Mouse (Mus musculus): Measurements from ENCODE around the gene Ptp4a2.
A peak's percentile ranks its signal among the peaks of the same experiment; 100 is the strongest.
"Not testable (repeated sequence)": the region's sequence is repeated elsewhere in the genome, so short reads cannot be mapped to it uniquely, and the experiment has no call there.

Ptp4a2 gene

DNA sequence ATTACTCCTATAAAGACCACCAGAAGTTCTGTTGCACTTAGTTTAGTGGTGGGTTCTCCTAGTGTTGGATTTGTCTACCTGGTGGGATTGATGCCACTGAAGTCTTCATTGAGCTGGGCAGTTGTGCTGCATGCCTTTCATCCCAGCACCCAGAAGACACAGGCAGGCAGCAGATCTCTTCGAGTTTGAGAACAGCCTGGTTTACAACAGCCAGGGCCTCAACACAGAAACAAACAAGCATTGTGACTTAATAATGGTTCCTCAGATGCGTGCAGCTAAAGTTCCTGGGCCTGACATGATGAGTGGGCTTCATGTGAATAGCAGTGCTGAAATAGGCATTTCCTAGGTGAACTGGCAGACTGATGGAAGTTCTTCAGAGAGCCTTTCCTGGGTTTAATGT, 42.0 kb downstream of the Ptp4a2 start:
- DNase-seq (ENCODE audit: low spot score) = no peak

DNA sequence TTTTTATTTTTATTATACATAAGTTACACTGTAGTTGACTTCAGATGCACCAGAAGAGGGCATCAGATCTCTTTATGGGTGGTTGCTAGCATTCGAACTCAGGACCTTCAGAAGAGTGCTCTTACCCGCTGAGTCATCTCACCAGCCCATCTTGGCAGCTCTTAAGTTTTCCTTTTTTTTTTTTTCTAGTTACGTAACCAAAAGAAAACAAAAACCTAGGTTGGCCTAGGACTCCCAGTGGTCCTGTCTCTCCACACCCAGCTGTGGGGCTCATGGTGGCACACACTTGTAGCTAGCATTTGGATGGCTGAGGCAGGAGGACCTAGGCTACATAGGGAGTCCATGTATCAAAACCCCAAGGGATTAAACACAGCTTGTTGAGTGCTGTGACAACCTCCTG, 43.0 kb downstream of the Ptp4a2 start:
- DNase-seq (ENCODE audit: low spot score) = no peak

DNA sequence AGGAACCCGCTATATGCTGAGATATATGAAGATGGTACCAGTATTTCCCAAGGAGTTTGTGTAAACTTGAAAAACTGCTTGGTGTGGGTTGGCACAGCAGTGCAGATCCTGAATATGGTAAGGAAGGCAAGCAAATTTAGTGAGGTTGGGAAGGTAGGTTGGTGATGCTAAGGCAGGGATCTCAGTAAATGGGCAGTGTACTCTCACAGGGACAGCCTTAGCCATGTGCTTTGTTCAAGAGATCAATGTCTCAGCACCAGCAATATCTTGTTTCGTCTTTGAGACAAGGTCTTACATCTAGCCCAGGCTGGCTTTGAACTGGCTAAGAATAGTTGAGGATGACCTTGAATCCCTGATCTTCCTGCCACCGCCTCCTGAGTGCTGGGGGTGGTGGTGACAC, 43.6 kb downstream of the Ptp4a2 start:
- no peak for DNase-seq (ENCODE audit: low spot score)

DNA sequence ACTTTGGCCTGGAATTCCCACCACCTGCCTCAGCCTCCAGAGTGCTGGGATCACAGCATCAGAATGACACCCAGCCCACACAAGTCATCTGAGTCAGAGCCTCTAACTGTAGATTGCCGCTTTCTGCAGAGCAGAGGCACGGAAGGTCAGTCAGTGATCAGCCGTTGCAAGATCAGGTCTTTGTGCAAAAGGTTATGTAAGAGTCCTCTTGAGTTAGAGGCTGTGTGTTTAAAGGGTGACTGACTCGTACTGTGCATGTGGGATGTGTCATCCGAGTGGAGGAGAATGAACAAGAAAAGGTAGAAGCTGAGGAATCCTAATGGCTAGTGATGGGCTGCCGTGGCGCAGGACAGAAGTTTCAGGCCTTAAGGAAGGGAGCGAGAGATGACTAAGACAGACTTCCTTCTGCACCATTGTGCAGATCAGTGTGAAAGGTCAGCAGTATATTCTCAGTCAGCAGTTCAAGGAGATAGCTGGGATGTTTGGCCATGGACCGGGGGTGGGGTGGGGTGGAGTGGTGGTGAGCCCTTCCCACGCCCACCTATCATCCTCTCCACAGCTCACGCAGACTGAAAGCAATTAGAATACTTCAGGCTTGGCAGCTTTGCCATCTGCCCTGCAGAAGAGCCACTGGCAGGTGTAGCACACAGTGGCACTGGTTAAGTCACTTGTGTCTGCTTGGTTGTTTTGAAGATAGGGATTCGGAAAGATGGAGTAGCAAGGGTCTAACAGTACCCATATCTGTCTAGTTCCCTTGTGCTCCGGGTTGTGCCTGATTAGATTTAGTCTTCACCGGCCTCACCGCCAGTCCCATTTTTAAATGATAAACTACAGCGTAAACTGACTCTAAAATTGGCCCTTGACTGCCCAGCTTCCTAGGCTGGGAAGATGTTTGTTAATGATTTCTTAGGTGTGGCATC, 44.3 kb downstream of the Ptp4a2 start:
- no peak for DNase-seq (ENCODE audit: low spot score)

DNA sequence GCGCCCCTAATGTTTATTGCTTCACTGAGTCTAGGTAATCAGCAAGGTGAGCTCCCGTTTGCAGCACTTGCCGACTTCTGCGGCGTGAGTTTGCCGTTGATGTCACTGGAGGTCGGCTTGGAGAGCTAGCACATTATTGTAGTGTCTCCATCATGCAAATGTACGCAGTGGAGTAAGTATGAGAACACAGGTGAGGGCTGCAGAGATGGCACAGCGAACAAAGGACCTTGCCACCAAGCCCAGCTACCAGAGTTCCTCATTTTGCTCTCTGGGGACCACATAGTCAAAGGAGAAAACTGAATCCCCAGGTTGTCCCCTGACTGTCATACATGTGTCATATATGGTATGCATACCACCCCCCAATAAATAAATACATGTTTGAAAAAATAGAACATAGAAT, 49.4 kb downstream of the Ptp4a2 start:
- no peak for DNase-seq (ENCODE audit: low spot score)

DNA sequence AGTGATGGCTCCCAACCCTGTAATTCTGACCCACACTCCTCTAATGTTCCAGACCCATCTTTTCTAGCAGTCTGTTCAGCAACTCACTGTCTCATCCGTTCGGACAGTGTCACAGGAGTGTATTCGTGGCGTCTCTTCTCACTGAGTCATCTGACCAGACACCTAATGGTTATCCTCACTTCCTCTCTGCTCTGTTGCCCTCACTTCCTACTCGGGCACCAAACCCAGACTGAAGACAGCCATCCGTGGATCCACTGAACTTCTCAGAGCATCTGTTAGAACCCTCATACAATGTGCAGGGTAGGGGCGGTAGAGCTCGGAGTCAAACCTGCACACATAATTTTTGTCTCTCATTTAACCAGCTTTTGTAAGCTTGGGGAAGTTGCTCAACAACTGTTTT, 50.4 kb downstream of the Ptp4a2 start:
- no peak for DNase-seq (ENCODE audit: low spot score)

DNA sequence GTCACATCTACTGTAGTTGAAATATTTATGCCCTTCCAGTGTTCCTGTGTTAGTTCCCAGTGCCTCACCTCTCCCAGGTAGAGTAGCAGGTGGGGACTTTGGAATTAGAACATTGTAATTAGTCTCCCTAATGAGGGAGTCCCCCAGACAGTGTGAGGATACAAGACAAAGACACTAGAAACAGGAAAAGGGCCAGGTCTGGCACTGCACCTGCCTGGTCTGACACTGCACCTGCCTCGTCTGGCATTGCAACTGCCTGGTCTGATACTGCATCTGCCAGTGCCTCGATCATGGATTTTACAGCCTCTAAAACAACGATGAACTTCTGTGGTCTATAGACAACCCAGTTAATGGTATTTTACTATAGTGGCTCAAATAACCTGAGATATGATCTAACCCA, 51.3 kb downstream of the Ptp4a2 start:
- no peak for DNase-seq (ENCODE audit: low spot score)

DNA sequence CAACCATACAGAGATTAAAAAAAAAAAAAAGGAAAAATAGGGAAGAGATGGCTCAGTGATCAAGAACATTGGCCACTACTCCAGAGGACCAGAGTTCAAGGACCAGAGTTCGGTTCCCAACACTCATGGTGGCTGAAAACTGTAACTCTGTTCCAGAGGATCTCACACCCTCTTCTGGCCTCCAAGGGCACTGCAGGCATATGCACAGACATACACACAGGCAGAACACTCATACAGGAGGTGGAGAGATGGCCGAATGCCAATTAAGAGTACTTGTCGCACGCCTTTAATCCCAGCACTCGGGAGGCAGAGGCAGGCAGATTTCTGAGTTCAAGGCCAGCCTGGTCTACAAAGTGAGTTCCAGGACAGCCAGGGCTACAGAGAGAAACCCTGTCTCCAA, 55.2 kb downstream of the Ptp4a2 start:
- not testable (repeated sequence) for DNase-seq (ENCODE audit: low spot score)

DNA sequence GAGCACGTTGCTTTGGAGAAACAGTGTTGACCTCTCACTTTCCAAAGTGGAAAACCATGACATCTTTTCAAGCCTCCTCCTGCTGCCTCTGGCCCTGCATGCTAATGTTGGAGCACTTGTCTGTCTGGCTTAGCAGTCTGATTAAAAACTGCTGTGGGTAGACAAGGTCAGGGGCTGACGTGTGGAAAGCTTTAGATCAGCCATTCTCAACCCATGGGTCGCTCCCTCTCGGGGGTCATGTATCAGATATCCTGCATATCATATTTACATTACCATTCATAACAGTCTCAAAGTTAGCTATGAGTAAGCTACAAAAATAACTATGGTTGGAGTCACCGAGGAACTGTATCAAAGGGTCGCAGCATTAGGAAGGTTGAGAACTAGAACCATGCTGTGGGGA, 57.2 kb downstream of the Ptp4a2 start:
- DNase-seq (ENCODE audit: low spot score) = no peak

DNA sequence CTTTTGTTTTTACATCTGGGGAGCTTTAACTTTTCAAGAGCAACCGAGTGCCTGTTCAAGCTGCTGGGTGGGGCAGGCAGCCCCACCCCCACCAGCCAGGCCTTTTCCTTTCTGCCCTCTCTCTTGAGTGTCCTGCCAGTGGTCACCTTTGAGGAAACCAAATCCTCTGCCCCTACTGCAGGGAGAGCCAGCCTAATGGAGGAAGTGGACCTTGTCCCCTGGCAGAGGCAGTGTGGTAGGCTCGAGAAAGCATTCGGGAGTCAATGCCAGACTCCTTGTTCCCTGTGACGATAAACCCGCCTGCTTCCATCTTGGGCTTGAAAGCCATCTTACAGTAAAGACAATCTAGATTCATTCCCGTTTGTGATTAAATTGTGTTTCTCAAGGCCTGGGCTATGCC, 59.5 kb downstream of the Ptp4a2 start:
- no peak for DNase-seq (ENCODE audit: low spot score)

DNA sequence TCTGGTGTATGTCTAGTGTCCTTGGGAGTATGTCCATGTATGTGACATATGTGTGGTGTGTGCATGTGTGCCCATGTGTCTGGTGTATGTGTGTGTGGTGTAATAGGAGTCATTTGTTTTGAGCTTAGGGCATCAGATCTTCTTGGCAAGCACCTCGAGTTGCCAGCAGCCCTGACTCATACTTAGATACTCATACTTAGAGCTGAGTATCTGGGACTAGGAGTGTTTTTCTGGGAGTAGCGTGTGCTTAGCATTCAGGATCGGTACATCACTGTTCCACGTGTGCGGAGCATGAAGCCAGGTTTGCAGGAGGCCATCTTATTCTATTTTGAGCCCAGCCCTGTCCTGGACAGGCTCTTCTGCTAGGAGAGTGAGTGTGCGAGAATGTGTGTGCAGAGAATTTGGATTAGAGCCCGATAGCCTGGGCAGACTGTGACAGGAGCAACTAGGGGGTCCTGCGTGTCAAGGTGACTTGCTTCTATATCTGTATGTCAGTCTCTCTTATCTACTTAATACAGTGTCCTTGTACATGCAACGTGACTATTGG, 61.4 kb downstream of the Ptp4a2 start:
- DNase-seq (ENCODE audit: low spot score) = no peak

DNA sequence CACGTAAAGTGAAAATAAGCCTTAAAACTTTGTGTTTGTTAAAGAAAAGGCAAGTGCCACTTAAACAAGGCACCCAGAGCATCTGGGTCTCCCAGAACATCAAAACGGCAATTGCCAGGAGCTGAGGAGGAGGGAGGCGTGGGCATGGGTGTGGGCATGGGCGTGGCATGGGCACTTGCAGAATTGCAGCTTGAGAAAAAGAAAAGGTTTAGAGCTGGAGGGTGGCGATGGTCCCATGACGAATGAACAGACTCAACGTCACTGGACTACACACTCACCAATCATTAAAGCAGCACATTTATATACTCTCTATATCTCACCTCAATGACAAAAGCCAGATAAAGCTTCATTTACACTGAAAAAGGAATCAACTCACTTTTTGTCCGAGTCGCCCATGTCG, 63.8 kb downstream of the Ptp4a2 start:
- no peak for DNase-seq (ENCODE audit: low spot score)

DNA sequence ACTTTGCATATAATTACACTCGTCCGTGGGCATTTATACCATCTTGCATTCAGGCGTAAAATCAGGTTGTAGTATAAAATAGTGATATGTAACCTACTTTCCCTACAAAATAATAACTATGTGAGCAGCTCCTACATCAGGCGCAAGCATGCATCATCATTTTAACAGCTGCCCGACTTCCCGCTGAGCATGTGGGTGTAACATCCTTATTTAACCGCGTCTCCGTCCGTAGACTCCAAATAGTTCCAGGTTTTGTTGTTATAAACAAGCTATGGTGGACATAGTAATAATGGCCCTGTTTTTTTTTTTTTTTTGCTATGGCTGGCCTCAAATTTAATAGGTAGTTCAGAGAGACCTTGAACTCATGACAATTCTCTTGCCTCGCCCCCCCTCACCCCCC, 64.4 kb downstream of the Ptp4a2 start:
- no peak for DNase-seq (ENCODE audit: low spot score)

DNA sequence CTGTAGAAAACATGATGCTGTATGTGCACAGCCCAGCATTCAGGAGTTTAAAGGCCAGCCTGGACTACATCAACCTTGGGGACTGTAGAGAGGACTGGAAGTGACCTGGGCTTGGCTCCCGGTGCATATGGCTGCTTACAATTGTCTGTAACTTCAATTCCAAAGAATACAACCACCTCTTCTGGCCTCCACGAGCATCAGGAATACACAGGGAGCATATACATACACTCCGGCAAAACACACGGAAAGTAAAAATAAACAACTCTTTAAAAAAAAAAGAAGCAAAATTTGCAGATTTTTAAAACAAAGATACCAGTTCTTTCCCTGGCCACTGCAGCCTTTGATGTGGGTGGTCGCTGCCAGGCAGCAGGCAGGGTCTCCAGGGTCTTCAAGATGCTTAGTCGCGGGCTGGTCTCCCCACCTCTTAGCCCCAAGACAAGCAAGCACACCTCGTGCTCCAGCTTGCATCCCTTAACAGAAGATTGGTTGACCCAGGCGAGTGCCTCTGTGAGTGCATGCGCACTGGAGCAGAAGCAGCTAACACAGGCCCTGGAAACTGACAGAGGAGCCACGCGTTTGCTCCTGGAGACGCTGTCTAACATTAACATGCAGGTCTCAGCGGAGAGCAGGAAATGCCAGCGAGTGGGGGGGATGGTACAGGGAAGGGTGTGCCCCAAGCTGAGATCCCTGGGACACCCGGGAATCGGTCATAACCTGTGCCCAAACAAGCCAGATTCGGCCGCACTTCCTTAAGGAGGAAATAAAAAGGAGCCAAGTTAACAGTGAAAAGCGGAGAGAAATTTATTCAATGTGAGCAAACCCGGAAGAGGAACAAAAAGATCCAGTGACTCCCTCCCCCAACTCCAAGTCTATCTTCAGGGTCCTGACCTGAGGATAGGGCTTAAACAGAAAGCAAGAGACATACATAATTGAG, 66.1 kb downstream of the Ptp4a2 start:
- peak; percentile 56 for DNase-seq (ENCODE audit: low spot score)

DNA sequence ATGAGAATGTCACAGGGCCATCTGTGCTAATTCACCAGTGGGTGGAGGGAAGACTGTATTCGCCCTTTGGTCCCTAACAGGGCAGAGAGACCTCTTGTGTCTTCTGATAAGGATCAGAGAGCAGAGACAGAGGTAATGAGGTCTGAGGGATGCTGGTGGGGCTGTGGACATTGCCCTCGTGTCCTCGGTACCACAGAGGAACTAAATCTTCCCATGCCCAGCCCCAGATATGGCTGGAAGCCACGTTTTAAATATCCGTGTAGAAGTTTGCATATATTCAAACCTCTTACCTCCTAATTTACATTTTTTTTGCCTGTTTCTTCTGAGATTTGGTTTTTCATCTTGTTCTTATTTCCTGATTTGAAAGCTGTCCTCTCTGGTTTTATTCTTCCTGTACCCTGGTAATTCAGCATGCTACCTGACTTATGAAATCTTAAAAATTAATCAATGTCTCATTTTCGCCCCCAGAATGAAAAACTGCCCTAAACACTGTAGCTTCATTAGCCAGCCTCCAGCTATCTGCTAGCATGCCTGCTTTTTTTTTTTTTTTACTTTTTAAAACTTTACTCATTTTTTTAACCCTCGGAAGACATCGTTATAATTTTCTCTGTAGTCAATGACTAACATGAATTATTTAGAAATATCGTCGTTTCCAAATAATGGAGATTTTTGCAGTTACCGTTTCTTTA, 67.1 kb downstream of the Ptp4a2 start:
- no peak for DNase-seq (ENCODE audit: low spot score)

DNA sequence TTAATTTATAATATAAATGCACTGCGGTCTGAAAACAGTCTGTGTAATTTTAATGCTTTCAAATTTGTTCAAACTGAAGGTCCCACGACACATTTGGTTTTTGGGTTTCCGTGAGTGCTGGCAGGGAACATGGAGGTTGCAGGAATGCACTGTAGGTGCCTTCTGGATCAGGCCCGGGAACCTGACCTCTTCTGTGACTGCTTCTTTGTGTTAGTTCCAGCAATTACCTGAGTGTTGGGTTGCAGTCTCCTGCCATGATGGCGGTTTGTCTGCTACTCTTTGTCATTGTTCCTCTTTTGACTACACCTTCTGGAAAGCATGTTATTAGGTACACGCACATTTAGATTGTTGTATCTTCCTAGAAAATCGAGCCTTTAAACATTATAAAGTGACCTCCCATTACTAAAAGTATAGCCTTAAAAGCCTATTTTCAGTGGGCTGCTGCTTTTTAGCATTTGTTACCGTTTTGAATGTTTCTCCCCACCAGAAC, 67.7 kb downstream of the Ptp4a2 start:
- no peak for DNase-seq (ENCODE audit: low spot score)

DNA sequence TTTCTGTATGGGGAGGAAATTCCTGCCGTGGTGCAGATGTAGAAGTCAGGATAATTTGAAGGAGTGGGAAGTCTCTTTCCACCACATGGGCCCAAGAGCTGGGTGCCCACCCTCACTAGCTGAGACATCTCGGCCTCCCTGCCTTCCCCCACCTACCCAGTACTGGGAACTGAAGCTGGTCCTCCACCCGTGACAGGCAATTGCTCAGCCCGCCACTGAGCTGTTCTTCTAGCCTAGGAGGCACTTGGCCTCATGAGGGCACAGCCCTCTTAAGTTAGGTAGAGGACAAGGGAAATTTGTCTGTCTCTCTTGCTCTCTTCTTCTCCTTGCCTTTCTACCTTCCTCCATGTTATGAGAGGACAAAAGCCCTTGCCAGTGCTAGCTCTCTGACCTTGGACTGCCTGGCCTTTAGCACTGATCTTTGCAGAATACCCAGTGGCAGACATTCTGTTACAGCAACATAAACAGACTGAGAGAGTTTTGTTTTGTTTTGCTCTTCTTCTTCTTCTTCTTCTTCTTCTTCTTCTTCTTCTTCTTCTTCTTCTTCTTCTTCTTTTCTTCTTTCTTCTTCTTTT, 68.3 kb downstream of the Ptp4a2 start:
- no peak for DNase-seq (ENCODE audit: low spot score)

DNA sequence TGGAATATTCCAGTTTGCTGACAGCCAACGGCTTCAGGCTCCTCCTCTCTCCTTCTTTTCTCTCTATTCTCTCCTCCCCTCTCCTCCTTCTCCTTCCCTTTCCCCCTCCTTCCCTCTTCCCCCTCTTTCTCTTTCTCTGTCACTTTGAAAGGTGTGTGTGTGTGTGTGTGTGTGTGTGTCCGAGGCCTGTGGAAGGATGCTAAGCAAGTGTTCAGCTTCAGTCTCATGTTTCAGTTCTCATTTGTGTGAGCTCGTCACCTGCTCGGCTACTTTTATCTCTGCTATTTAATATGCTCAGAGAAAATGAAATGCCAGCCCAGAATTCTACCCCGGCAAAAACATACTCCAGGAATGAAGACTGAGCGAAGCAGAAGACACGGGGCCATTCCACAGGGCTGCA, 69.6 kb downstream of the Ptp4a2 start:
- no peak for DNase-seq (ENCODE audit: low spot score)

DNA sequence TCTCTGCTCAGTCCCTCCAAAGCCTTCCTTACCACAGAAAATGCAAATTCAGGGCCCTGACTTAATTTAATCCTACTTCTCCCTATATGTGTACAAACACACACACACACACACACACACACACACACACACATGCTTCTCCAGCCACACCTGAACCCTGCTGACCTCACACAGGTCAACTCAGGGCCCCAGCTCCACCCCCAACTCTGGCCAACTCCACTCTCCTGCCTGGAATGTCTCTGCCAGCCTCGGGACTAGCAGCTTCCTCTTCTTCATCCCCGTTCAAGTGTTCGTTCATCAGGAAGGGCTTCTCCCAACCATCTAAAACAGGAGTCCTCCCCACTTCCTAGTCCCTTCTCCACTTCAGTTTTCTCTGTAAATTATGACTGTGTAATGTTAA, 70.6 kb downstream of the Ptp4a2 start:
- no peak for DNase-seq (ENCODE audit: low spot score)

DNA sequence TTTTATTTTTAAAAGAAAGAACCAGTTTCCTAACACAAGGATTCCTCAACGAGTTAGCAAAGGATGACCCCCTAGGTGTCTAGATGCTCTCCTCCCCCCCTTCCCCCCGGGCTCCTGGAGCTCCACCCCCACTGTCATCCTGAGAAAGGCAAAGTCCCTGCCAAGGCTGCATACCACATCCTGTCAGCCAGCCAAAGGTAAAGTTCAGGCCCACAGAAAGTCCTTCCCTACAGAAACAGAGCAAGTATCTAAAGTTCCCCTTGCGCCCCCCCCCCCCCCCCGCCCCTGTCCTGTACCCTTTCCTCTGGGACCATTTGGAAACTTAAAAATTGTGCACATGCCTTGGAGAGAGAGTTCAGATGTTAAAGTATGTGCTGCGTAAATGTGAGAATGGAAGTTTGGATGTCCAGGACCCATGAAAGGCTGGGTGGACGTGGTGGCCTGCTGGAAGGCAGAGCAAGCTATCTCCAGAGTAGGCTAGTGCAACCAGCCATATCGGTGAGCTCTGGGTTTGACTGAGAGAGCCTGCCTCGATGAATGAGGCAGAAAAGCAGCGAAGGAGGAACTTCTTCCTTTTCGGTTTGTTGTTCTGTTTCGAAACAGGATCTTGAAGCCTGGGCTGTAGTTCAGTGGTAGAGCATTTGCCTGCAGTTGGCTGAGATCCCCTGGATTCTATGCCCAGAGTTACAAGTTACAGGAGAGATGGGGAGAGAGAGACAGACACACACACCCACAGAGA, 71.7 kb downstream of the Ptp4a2 start:
- no peak for DNase-seq (ENCODE audit: low spot score)

Data from ovary, postnatal 10 days (tissue).